Mouse (Mus musculus) urinary bladder, postnatal 14 days (tissue): Measurements from ENCODE around the gene Plk2.

ENCODE experiments used
- DNase-seq: peaks from one replicate; pipeline ENCODE4 v3.0.0; 2021; ENCODE audit warnings: low spot score

Plk2 gene

DNA sequence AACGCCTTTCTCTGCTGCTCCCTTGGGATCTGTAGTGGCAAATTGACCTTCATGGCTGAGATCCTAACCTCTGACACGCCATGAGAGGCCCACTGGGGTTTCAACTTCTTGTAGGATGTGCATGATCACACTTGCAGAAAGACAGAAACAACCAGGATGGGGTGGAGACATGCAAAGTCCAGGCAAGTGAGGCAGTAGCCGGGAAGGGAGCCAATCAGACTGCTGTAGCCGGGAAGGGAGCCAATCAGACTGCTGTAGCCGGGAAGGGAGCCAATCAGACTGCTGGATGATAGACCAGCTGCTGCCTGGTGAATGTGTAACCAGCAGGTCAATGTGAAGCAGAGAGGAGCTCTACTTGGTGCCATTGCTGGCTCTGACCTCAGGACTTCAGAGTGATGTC, 11.3 kb downstream of the Plk2 start:
- no peak for DNase-seq

DNA sequence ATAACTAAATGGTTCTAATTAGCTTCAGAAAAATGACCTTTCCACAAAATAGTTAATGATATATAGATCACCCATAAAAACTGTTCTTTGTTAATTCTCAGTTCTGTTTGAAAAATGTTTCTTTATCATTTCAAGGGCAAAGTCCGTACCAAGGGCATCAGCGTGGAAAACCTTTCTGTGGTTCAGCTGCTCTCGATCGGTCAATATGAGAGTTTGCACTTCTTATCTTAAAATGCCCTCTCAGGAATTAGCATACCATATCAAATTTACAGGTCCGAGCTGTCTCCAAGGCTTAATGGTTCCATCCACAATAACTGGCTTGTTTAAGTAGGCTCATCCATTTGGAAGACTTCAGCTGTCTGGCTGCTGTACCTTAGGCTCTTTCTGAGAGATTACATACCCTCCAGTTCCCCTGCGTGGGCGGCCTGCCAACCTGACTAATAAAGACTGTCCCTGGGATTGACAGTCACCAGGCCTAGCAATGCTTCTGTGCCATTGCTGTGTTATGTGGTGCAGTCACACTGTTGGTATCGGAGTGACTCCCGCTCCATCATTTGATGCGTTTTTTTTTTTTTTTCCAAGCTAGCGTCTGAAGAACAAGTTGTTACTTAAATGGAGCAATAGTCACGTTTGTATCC, 17.8 kb downstream of the Plk2 start:
- DNase-seq: no peak

- no peak for DNase-seq
Observed at GRCm38 (mm10) chr13:110418656-110419055, 23.8 kb downstream of the Plk2 start.

DNA sequence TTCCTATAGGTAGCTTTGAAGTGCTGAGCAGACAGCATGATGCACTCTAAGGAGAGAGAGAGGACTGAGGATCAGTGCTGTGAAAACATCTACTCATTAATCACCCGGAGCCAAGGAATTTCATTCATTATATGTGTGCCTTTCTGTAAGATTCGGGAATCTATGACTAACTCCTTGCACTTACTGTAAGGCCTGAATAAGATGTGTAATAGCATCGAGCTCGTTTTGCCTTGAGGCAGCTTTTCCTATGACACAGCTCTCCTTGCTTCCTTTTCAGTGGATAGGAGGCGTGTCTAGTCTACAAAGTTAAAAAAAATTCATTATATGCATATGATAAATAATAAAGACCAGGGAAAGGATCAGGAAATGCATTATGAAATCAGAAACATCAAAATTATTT, 24.8 kb downstream of the Plk2 start:
- DNase-seq: no peak

DNA sequence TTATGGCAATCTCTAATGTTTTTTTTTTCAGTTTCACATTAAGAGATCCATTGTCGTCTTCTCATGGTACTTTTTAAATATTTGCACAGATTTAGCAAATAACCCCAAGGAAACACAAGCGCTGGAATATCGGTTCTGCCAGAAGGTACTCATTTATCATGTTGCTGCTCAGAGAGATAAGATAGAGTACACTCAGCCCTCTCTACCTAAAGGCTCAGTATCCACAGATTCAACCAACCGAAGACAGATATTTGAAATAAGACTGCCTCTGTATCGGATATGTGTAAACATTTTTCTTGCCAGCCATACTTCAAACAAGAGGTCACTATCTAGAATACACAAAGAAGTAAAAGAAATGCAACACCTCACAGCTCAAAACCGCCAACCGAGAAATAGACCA, 27.6 kb downstream of the Plk2 start:
- DNase-seq: no peak

DNA sequence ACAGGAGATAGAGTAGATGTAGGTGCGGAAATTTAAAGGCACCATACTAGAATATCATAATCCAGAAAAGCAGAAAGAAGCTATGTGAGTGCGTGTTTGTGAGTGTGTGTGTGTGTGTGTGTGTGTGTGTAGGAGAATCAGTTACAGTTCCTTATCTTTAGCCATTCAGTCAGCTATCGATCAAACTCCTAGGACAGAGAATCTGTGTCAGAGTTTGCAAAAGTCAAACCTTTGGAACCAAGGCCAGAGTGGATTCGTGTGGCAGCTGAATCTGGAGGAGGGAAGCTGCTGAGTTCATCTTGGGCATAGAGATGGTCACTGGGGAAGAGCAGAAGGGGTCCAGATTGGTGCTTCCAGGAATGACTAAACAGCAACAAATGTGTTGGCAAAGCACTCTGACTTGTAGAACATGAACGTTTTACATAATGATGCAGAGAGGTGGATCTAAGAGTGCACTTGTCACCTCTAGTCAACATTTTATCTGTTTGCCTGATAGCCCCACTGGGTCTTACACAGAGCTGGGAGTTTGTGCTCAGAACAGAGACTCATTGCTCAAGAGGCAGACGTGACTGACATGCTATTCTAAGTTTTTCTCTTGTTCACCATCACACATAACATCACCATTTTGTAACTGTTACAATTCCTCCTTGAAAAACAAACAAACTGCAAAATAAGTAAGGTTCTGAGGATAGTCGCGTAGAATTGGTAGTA, 30.8 kb downstream of the Plk2 start:
- no peak for DNase-seq

DNA sequence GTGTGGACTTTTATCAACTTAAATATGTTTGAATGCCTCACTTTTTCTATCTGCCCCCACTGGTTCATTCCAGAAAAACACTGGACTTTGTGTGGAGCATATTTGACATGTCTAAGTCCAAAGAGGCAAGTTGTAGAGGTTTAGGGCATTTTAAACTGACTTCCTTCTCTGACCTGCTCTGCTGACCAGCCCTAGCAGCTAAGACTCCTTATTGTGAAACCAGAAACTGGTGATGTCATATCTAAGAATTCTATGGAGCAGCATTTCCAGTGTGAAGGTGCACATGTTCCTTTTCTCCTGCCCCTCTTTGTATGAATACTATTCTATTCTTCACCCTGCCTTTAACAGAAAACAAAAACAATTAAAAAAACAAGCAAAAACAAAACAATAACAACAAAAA, 36.5 kb downstream of the Plk2 start:
- no peak for DNase-seq

DNA sequence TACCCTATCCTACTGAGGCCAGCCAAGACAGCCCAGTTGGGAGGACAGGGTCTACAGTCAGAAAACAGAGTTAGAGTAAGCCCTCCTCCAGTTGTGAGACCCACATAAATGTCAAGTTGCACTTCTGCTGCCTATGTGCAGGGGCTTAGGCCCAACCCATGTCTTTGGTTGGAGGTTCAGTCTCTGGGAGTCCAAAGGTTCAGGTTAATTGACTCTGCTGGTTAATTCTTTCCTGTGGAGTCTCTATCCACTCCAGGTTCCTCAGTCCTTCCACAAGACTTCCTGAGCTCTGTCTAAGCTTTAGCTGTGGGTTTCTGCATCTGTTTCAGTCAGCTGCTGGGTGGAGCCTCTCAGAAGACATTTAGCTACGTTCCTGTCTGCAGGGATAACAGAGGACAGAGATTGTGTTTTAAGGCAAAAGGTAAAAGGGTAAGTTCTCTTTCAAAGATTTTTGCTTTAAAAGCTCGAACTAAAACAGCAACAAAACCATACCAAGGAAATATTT, 37.3 kb downstream of the Plk2 start:
- DNase-seq: no peak

GRCm38 (mm10) chr13:110432613-110433012, 37.8 kb downstream of the Plk2 start:
- DNase-seq: no peak

DNA sequence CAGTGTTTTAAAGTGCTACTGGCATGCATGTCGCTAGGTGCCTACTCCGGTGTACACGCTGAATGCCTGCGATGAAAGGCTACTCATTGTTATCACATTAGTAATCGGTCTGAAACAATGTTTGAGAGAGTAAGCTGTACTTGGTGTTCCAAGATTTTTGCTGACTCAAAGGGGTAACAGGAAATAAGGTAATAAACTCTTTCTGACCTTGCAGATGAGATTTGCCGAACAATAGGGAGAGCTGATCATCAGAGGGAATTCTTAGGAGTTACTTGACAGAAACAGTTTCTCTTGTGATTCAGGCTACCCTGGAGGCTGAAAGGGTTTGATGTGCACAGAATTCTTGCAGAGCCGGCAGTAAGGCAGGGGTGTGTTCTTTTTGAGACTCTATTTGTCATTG, 41.8 kb downstream of the Plk2 start:
- DNase-seq: no peak

- DNase-seq: no peak
Observed at GRCm38 (mm10) chr13:110438624-110439023, 43.8 kb downstream of the Plk2 start.

- DNase-seq: no peak
Observed at GRCm38 (mm10) chr13:110444335-110444734, 49.5 kb downstream of the Plk2 start.

DNA sequence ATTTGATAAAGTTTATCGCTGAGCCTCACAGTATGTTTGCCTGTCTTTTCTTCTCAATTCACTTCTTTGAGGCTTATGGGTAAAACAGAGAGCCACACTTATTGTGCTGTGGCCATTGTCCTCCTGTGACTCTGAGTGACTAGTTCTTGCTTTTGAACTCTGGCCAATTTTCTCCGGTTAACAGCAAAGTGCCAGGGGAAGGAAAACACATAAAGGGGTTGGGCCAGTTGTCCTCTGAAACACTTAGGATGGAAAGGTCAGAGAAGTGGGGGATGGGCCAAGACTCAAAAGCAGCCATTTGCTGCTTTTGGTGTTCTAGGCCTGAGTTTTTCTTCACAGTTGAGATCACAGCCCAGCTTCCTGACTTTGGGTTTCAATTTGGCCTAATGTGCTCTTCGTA, 50.0 kb downstream of the Plk2 start:
- no peak for DNase-seq

DNA sequence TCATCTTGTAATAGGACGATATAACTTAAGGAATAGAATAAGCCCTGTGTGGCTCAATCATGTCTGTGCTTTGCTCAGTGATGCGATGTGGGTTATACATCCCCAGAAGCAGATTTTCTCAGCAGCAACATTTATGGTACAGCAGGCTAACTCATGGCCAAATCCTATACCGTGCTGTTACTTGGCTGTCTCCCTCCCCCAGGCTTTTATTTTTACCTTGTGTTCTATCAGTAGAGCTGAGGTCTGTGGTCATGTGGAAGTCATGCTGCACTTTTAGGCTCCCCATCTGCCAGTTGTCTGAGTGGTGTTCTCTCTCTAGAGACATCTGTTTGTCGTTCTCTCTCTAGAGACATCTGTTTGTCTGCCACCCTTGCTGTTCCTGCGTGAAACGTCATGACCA, 51.6 kb downstream of the Plk2 start:
- DNase-seq: no peak

- no peak for DNase-seq
Observed at GRCm38 (mm10) chr13:110450056-110450455, 55.2 kb downstream of the Plk2 start.
